Mouse (Mus musculus) C2C12 (cell line): ENCODE measurements around the gene Gabarap. TPM values are rescaled to one million over a fixed set of nuclear protein-coding genes. Genes with fewer than 3 reads are reported as not detected.
A peak's percentile ranks its signal among the peaks of the same experiment; 100 is the strongest.

Source experiments
- H3K27me3 ChIP-seq: one replicate; pipeline ENCODE4 v1.6.1; 2011; ENCODE audit not compliant: control insufficient read depth, insufficient read depth, insufficient read length
- H3K36me3 ChIP-seq: one replicate; pipeline ENCODE4 v1.6.1; 2011; ENCODE audit not compliant: control insufficient read depth, insufficient read depth
- H3K4me3 ChIP-seq: one replicate; pipeline ENCODE4 v1.5.1; 2011; ENCODE audit warnings: mild to moderate bottlenecking, control low read depth; ENCODE audit not compliant: poor library complexity, insufficient read depth, severe bottlenecking
- H3K79me2 ChIP-seq: one replicate; pipeline ENCODE4 v1.6.1; 2011; ENCODE audit not compliant: control insufficient read depth, insufficient read depth
- H3K79me3 ChIP-seq: one replicate; pipeline ENCODE4 v1.6.1; 2011; ENCODE audit warnings: low read depth, control low read depth
- H3ac ChIP-seq: one replicate; pipeline ENCODE3; 2011; ENCODE audit warnings: low read depth; ENCODE audit not compliant: control insufficient read depth, insufficient read length
- CEBPB ChIP-seq: IDR thresholded peaks from one replicate; pipeline ENCODE4 v1.6.1; 2011; ENCODE audit warnings: low read depth, mild to moderate bottlenecking, control low read depth, moderate library complexity
- CTCF ChIP-seq: IDR thresholded peaks from one replicate; pipeline ENCODE4 v1.5.1; 2011; ENCODE audit not compliant: control insufficient read depth, insufficient read depth, insufficient read length
- FOSL1 ChIP-seq: IDR thresholded peaks from one replicate; pipeline ENCODE4 v1.8.0; 2011; ENCODE audit warnings: mild to moderate bottlenecking, low read length; ENCODE audit not compliant: poor library complexity, insufficient read depth, severe bottlenecking
- MAX ChIP-seq: IDR thresholded peaks from one replicate; pipeline ENCODE4 v1.6.1; 2011; ENCODE audit warnings: mild to moderate bottlenecking, control low read depth
- MYOD1 ChIP-seq: IDR thresholded peaks from one replicate; pipeline ENCODE4 v1.6.1; 2011; ENCODE audit warnings: low read depth; ENCODE audit not compliant: control insufficient read depth, insufficient read length
- MYOG ChIP-seq: IDR thresholded peaks from one replicate; pipeline ENCODE4 v1.6.1; 2011; ENCODE audit not compliant: control insufficient read depth, insufficient read length; ENCODE audit errors: extremely low read depth
- USF1 ChIP-seq: IDR thresholded peaks from one replicate; pipeline ENCODE4 v1.6.1; 2011; ENCODE audit warnings: low read depth, mild to moderate bottlenecking, control low read depth, moderate library complexity
- polyA plus RNA-seq: library from polyadenylated mRNA; unstranded; fragments of >200 nt; fragmentation: generic; extraction: Trizol; gene quantifications from one replicate; pipeline ENCODE4 v1.2.1, GENCODE M21; 2012; ENCODE audit warnings: missing spikeins

Gabarap gene
- polyA plus RNA-seq, 1 experiment = 362 TPM

DNA sequence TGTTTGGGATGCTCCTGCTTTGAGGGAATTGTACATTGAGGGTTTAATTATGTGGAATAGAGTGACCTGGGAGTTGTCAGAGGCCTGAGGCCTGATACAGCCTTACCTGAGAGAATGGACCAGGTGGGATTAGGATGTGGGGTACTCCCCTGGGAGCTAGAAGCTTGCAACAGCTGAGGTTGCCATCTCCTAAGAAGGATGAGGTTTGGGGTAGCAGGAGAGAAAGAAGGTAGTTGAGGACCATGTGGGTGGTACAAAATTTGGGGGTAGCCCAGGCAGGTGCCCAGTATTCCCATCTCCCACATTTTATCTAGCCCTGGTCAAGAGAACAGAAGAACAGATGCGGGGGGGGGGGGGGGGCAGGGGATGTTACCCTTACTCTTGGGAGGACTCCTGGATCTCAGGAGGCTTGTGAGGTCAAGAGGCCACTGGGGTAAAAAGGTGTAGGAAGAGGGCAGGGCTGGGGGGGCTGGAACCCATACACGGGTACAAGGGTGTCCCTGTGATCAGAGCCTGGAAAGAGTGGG is 28.6 kb downstream of the Gabarap start:
- TF ChIP-seq FOSL1 (no peak), MAX (no peak), CTCF (no peak), MYOG (no peak), USF1 (no peak), MYOD1 (no peak), CEBPB (no peak)
- Histone ChIP-seq H3K79me3 (peaks cover 40% of the 10 kb centered on the region), H3ac (peak overlapping the region; percentile 38), H3K4me3 (peak overlapping the region; percentile 90), H3K27me3 (no peaks in the 10 kb centered on the region), H3K36me3 (no peaks in the 10 kb centered on the region), H3K79me2 (peaks cover 68% of the 10 kb centered on the region)

DNA sequence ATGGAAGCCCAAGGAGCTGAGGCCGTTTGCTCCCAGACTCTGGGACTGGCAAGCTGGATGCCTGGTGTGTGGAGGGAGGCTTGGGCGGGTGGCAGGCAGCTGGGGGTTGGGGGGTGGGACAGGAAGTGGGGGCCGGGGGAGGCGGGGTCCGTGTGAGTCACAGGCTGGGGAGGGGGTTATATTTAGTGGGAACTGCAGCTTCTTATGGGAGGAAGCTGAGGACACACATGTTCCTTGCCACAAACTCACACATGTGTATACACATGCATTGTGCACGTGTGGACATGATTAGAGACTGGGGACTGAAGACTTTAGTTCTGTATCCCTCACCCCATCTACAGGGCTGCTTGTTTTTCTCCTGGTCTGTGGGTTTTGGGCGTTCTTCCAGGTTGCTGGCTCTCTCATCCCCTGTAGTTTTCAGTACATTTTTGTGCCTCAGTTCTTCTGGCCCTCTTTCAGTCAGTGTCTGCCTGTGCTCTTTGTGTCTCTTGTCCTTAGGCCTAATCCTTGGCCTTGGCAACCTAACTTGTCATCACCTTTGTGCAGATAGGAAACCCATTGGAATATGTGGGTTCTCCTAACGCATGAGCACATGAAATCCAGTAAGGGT is 29.2 kb downstream of the Gabarap start:
- H3K79me3 ChIP-seq = peaks cover 40% of the 10 kb centered on the region
- H3K36me3 ChIP-seq = no peaks in the 10 kb centered on the region
- peaks cover 69% of the 10 kb centered on the region for H3K79me2 ChIP-seq
- peak overlapping the region; percentile 38 for H3ac ChIP-seq
- H3K4me3 ChIP-seq = peak overlapping the region; percentile 90
- no peaks in the 10 kb centered on the region for H3K27me3 ChIP-seq
- TF ChIP-seq MAX (no peak), MYOG (no peak), FOSL1 (no peak), USF1 (no peak), CEBPB (no peak)

DNA sequence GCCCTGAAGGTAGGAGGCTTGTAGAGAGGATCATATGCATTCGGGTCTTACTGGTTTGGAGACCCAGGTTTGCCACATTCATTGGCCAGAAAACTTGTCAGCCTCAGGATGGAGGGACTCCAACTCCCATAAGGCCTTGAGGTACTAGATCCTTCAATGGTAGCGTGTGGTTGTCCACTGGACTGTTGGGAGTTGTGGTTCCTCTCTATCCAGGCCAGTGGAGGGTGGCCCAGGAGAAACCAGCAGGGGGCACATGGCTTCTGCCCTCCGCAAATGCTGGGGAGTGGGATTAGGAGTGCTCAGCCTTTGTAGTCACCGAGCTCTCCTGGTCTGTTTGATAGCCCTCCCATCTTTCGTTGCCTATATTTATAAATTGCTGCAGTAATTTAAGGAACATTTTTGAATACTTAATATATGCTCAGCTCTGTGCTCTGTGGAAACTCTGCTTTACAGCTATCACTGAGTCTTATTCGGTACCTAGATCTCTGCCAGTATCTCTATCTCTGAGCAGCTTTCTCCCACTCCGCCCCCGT is 29.9 kb downstream of the Gabarap start:
- Histone ChIP-seq H3K36me3 (no peaks in the 10 kb centered on the region), H3K79me2 (peaks cover 75% of the 10 kb centered on the region), H3K79me3 (peaks cover 45% of the 10 kb centered on the region), H3K4me3 (peak overlapping the region; percentile 34), H3ac (peak overlapping the region; percentile 52), H3K27me3 (no peaks in the 10 kb centered on the region)
- TF ChIP-seq MAX = no peak
- no peak for TF ChIP-seq CEBPB
- no peak for TF ChIP-seq USF1
- TF ChIP-seq MYOG = no peak
- no peak for TF ChIP-seq MYOD1
- TF ChIP-seq FOSL1 = no peak
- TF ChIP-seq CTCF = peak; percentile 46

DNA sequence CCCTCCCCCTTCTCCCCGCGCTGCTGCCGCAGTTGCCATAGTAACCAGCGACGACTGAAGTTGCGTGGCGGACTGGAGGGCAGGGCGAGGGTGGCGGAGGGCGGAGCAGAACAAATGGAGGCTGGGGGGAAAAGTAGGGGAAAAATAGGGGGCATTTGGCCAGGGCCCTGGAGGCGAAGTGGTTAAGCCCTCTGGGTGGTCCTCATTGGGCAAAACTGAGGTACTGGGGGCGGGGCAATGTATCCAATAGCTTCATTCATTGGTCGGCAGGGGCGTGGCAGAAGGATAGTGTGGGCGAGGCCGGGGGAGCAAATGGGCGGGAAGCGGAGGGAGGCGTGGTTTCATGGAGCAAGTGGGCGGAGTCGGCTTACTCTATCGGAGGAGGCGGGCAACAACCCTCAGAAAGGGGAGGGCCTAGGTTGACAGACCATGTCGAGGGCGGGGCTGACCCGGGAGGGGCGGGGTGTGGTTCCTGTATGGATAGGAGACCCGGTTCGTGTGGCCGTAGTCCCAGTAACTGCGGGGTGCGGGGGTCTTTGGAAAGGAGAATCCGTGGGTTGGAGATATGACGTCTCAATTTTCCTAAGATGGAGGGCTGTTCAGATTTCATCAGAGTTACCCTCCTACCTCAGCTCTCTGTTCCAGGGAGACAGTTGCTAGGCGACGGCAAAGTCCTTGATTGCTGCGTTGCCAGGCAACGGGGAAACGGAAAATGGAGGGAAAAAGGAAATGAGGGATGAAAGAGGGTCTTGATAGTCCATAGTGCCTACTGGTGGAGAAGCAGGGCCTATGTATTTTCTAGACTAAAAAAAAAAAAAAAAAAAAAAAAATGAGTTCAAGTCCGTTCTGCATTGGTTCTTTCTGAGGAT is 30.6 kb downstream of the Gabarap start:
- TF ChIP-seq CEBPB (no peak), MYOD1 (no peak), FOSL1 (no peak), USF1 (no peak), CTCF (no peak), MYOG (no peak), MAX (peak; percentile 46)
- H3K36me3 ChIP-seq = no peaks in the 10 kb centered on the region
- peaks cover 50% of the 10 kb centered on the region for H3K79me3 ChIP-seq
- H3ac ChIP-seq = no peak overlapping the region
- H3K79me2 ChIP-seq = peaks cover 82% of the 10 kb centered on the region
- peak overlapping the region; percentile 34 for H3K4me3 ChIP-seq
- no peaks in the 10 kb centered on the region for H3K27me3 ChIP-seq

DNA sequence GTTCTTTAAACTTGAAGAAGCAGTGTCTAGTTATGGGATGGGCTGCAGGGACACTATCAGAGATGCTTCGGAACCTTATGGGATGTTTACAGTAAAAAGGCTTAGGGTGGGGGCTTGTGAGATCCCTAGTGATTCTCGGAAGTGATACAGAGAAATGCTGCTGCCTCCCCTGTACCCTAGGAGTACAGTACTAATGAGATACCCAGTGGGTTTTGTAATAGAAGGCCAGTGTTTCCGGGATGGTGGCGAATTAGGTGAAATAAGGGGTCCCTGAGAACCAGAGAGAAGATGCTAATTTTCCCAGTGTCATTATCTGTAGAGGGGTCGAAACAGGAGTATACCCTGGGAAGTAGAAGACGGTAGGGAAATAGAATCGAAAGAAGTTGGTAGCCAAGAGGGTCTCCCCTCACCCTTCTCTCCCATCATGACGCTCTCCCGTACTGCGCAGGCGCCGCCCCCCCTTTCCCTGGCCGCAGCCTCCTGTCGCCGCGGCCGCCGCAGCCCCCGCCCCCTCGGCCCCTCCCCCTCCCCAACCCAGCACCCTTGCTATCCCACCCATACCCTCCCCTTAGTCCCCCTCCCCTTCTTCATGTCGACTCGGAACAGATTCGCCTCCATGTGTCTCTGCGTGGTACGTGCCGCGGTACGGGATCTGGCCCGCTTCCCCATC is 32.7 kb downstream of the Gabarap start:
- TF ChIP-seq FOSL1 (no peak), USF1 (no peak), CEBPB (no peak), CTCF (no peak), MAX (no peak), MYOG (no peak), MYOD1 (no peak)
- Histone ChIP-seq H3K4me3 (no peak overlapping the region), H3ac (no peak overlapping the region), H3K79me2 (peaks cover 98% of the 10 kb centered on the region), H3K79me3 (peaks cover 51% of the 10 kb centered on the region), H3K36me3 (no peaks in the 10 kb centered on the region), H3K27me3 (no peaks in the 10 kb centered on the region)
